Mouse (Mus musculus) hindbrain, embryonic 16.5 days (tissue): ENCODE data around the gene Kif18b. TPM values are rescaled to one million over a fixed set of nuclear protein-coding genes. Genes with fewer than 3 reads are reported as not detected.
A peak's percentile ranks its signal among the peaks of the same experiment; 100 is the strongest.

Experiments used
- ATAC-seq: fragments of 200-750 bp; cut with Nextera tagmentation; 2 replicates; pipeline ENCODE4 v1.8.0; 2017; ENCODE audit warnings: moderate TSS enrichment, moderate library complexity
- H3K27ac ChIP-seq: fragments of 300-500 bp; sonication (generic); 2 replicates; pipeline ENCODE4 v1.5.1; 2014; ENCODE audit warnings: low read depth, mild to moderate bottlenecking, control low read depth, low read length, moderate library complexity
- H3K27me3 ChIP-seq: fragments of 300-500 bp; sonication (generic); replicated peaks from 2 replicates; pipeline ENCODE4 v1.6.1; 2014; ENCODE audit warnings: low read length; ENCODE audit not compliant: control insufficient read depth, insufficient read depth
- H3K36me3 ChIP-seq: fragments of 300-500 bp; sonication (generic); 2 replicates; pipeline ENCODE4 v1.6.1; 2014; ENCODE audit warnings: mild to moderate bottlenecking, low read length, moderate library complexity, mixed read lengths; ENCODE audit not compliant: control insufficient read depth, insufficient read depth
- H3K4me1 ChIP-seq: fragments of 300-500 bp; sonication (generic); 2 replicates; pipeline ENCODE4 v1.6.1; 2014; ENCODE audit warnings: low read depth, low read length; ENCODE audit not compliant: control insufficient read depth, insufficient read depth
- H3K4me2 ChIP-seq: fragments of 300-500 bp; sonication (generic); 2 replicates; pipeline ENCODE4 v1.6.1; 2014; ENCODE audit warnings: mild to moderate bottlenecking, low read length, control low read depth, moderate library complexity
- H3K4me3 ChIP-seq: fragments of 300-500 bp; sonication (generic); 2 replicates; pipeline ENCODE4 v1.5.1; 2014; ENCODE audit warnings: mild to moderate bottlenecking, low read length, control low read depth, moderate library complexity
- H3K9ac ChIP-seq: fragments of 300-500 bp; sonication (generic); 2 replicates; pipeline ENCODE4 v1.6.1; 2014; ENCODE audit warnings: low read depth, mild to moderate bottlenecking, control low read depth, low read length, moderate library complexity
- H3K9me3 ChIP-seq: fragments of 300-500 bp; sonication (generic); 2 replicates; pipeline ENCODE4 v1.6.1; 2014; ENCODE audit warnings: mild to moderate bottlenecking, low read length, moderate library complexity; ENCODE audit not compliant: control insufficient read depth
- WGBS: fragments of 180-500 bp; shearing (Covaris S2); extraction: QIAGEN DNeasy Blood & Tissue Kit; methylation state at CpG from one replicate; pipeline ENCODE4 v1.1.7; 2014; 5-methylcytosine and 5-hydroxymethylcytosine counted together
- polyA plus RNA-seq: library from polyadenylated mRNA; unstranded; fragments of >200 nt; fragmentation: Nextera tagmentation; extraction: Ambion mirVana; gene quantifications from 2 replicates; pipeline ENCODE4 v1.2.1, GENCODE M21; 2015

Kif18b gene
- polyA plus RNA-seq, 1 experiment from 2014 or later = 2.0 TPM

DNA sequence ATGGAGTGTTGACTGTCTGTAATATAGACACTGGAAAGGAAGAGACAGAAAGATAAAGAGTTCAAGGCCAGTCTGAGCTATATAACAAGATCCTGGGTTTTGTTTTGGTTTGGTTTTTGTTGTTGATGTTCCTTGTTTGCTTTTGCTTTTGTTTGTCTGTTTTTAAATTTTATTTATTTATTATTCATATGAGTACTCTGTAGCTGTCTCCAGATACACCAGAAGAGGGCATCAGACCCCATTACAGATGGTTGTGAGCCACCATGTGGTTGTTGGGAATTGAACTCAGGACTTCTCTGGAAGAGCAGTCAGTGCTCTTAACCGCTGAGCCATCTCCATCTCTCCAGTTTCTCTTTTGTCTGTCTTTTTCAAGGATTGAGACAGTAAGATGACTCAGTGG is 33.9 kb upstream of the Kif18b start:
- H3K27ac ChIP-seq = no peak overlapping the region
- ATAC-seq = no peak
- no peak overlapping the region for H3K4me3 ChIP-seq
- peaks cover 16% of the 10 kb centered on the region for H3K4me1 ChIP-seq
- H3K27me3 ChIP-seq = peaks cover 4% of the 10 kb centered on the region; the same call in 1 of the 2 replicates
- H3K4me2 ChIP-seq = no peak overlapping the region
- WGBS = 84% methylated on average over 1 of the region's 1 CpGs
- H3K9me3 ChIP-seq = no peaks in the 10 kb centered on the region
- no peaks in the 10 kb centered on the region for H3K36me3 ChIP-seq
- H3K9ac ChIP-seq = no peak overlapping the region

DNA sequence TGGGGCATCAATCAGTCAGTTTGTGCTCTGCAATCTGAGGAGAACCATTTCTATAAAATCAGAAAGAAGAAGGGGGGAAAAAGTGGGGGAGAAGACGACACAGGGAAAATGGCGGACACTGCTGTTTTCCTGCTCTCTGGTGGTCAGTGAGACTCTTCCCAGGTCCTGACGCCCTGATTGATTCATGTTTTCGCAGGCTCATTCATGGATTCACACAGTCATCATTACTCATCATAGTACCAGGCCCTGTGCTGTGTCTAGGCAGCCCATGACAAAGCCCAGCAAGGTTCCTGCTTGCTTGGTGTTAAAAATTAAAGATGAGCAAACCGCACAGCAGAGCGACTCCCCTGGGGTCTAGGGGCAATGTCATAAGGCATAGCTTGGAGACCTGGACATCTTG is 33.5 kb upstream of the Kif18b start:
- WGBS = 67% methylated on average over 6 of the region's 6 CpGs

GRCm38 (mm10) chr11:102957692-102958091 is 32.8 kb upstream of the Kif18b start:
- no peaks in the 10 kb centered on the region for H3K9me3 ChIP-seq
- H3K27ac ChIP-seq = no peak overlapping the region
- no peaks in the 10 kb centered on the region for H3K36me3 ChIP-seq
- H3K4me1 ChIP-seq = peaks cover 5% of the 10 kb centered on the region
- 63% methylated on average over 7 of the region's 8 CpGs for WGBS
- H3K4me2 ChIP-seq = no peak overlapping the region
- H3K4me3 ChIP-seq = no peak overlapping the region
- no peak for ATAC-seq
- peak overlapping the region; percentile 22; the same call in 1 of the 2 replicates for H3K9ac ChIP-seq
- H3K27me3 ChIP-seq = peaks cover 4% of the 10 kb centered on the region; the same call in 1 of the 2 replicates

More for the DNA sequence above, 33.5 kb upstream of the Kif18b start:
- H3K27me3 ChIP-seq = peaks cover 4% of the 10 kb centered on the region; the same call in 1 of the 2 replicates
- H3K4me1 ChIP-seq = peaks cover 12% of the 10 kb centered on the region
- H3K9me3 ChIP-seq = no peaks in the 10 kb centered on the region
- no peak overlapping the region for H3K27ac ChIP-seq
- no peak overlapping the region for H3K4me3 ChIP-seq
- no peak overlapping the region for H3K4me2 ChIP-seq
- no peaks in the 10 kb centered on the region for H3K36me3 ChIP-seq
- ATAC-seq = no peak
- no peak overlapping the region for H3K9ac ChIP-seq

- WGBS = 42% methylated on average over 16 of the region's 16 CpGs
- H3K4me3 ChIP-seq = no peak overlapping the region
- H3K9me3 ChIP-seq = no peaks in the 10 kb centered on the region
- peaks cover 5% of the 10 kb centered on the region for H3K4me1 ChIP-seq
- ATAC-seq = peak; percentile 30; the same call in 1 of the 2 replicates
- no peak overlapping the region for H3K4me2 ChIP-seq
- H3K27ac ChIP-seq = no peak overlapping the region
- H3K9ac ChIP-seq = no peak overlapping the region
- peaks cover 4% of the 10 kb centered on the region; the same call in 1 of the 2 replicates for H3K27me3 ChIP-seq
- no peaks in the 10 kb centered on the region for H3K36me3 ChIP-seq
Observed at GRCm38 (mm10) chr11:102956962-102957614, 32.2 kb upstream of the Kif18b start.

DNA sequence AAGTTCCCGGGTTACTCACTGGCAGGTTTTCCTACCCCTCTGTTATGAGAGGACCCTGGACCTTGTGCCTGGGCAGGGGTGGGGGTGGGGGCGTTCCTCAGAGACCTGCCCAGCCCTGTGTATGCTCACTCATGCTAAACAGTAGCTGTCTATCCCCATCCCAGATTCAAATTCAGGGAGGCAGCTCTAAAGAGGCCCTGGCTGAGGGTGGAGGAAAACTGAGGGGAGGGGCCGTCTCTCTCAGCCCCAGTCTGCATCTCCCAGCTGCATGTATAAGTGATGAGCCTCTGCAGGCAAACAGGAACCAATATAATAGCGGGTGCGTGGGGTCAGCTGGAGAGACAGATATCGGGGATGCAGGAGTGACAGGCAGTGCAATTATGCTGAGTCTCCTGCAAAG is 28.0 kb upstream of the Kif18b start:
- no peaks in the 10 kb centered on the region for H3K36me3 ChIP-seq
- no peak for ATAC-seq
- H3K4me2 ChIP-seq = no peak overlapping the region
- 14% methylated on average over 6 of the region's 6 CpGs for WGBS
- H3K27me3 ChIP-seq = peaks cover 15% of the 10 kb centered on the region
- no peaks in the 10 kb centered on the region for H3K9me3 ChIP-seq
- H3K4me3 ChIP-seq = no peak overlapping the region
- no peak overlapping the region for H3K27ac ChIP-seq
- H3K4me1 ChIP-seq = peaks cover 14% of the 10 kb centered on the region
- no peak overlapping the region for H3K9ac ChIP-seq

DNA sequence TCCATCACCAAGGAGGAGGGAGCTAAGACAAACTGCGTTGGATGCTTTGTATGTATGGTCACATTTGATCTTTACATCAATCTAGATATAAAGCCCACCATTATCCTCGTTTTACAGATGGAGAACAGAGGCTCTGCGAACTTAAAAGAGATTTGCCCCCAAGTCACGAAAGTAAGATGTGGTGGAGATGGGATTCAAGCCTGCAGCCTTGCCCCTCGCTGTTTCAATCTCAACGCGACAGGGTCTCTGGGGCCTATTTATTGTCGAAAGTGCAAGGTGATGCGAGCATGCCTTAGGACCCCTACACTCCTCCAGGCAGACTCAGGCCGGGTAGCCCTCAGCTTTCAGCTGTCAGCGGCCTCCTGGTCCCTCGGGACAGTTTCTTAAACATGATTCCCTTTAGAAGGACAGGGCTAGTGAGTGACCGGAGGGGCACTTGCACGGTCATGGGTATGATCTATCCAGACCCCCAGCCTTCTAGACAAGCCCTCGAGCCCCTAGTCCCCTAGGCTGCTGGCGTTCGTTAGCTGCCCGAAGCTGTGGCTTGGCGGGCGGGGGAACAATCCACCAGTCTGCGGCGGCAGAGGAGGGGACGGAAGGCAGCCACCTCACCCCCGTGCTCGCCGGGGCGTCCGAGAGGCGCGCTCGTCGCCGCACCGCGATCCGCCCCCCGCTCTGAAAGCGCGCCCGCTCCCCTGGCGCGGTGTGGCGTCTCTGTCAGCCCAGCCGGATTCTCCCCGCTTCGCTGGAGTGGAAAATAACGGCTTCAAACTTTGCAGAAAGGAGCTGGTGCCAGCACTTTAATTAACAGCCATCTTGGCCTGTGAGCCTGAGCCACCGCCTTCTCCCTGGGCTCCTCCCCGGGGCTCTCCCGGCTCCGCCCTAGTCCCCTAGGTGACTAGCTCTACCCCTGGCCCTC is 23.4 kb upstream of the Kif18b start:
- peak overlapping the region; percentile 63 for H3K9ac ChIP-seq
- H3K4me3 ChIP-seq = peak overlapping the region; percentile 47
- H3K9me3 ChIP-seq = no peaks in the 10 kb centered on the region
- 1% methylated on average over 50 of the region's 51 CpGs for WGBS
- peak overlapping the region; percentile 73 for H3K4me2 ChIP-seq
- H3K27me3 ChIP-seq = peaks cover 50% of the 10 kb centered on the region
- ATAC-seq = 0 out of 2 replicates have a peak, but pooled peaks have one; percentile 43
- no peaks in the 10 kb centered on the region for H3K36me3 ChIP-seq
- no peak overlapping the region for H3K27ac ChIP-seq
- H3K4me1 ChIP-seq = peaks cover 24% of the 10 kb centered on the region

- peaks cover 52% of the 10 kb centered on the region for H3K27me3 ChIP-seq
- H3K9me3 ChIP-seq = no peaks in the 10 kb centered on the region
- H3K4me1 ChIP-seq = peaks cover 24% of the 10 kb centered on the region
- no peak overlapping the region for H3K27ac ChIP-seq
- ATAC-seq = no peak; the same call in 1 of the 2 replicates
- peak overlapping the region; percentile 54; the same call in 1 of the 2 replicates for H3K9ac ChIP-seq
- 9% methylated on average over 8 of the region's 8 CpGs for WGBS
- H3K4me3 ChIP-seq = peak overlapping the region; percentile 44
- H3K4me2 ChIP-seq = peak overlapping the region; percentile 58
- no peaks in the 10 kb centered on the region for H3K36me3 ChIP-seq
Observed at GRCm38 (mm10) chr11:102946992-102947343, 22.0 kb upstream of the Kif18b start.

DNA sequence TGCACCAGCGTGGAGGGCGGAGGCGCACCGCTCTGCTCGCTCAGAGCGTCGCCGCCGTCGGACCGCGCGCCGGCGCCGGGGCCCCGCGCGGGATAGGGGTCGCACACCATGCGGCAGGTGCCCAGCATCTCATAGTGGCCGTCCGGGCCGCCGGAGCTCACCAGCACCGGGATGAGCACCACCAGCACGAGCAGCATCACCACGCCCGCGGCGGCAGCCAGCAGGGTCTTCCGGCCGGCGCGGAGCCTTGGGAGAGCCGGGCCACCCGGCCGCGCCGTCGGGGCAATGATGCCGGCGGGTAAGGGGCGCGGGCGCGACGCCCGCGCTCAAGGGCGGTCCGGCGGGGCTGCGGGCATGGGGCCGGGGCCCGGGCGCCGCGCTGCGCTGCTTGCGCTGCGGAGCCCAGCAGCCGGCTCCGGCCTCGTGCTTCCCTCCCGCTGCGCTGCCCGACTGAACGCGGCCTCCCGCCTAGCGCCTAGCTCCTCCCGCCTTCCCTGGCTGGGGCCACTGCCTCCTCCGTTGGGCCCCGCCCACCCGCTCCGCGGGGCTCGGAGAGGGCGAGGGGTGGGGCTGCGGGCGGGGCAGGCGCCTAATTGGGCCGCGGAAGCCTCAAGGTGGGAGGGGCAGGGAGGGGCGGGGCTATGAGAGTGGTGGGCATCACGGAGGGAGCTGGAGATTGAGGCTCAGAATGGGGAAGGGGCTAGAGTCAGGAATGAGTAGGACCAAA is 21.5 kb upstream of the Kif18b start, which contains the start of gene C1ql1:
Gene C1ql1, minus strand, starts transcription at position 424 of the 727 bp plus-strand sequence.
- H3K9me3 ChIP-seq = no peaks in the 10 kb centered on the region
- H3K4me2 ChIP-seq = peak within 1 kb of the TSS; percentile 58
- H3K4me1 ChIP-seq = peaks cover 24% of the 10 kb centered on the region
- ATAC-seq = peak; percentile 64
- peak within 1 kb of the TSS; percentile 44 for H3K4me3 ChIP-seq
- peak within 1 kb of the TSS; percentile 54 for H3K9ac ChIP-seq
- no peak within 1 kb of the TSS for H3K27ac ChIP-seq
- under 1% methylated on average over 50 of the region's 87 CpGs for WGBS
- peaks cover 48% of the 10 kb centered on the region for H3K27me3 ChIP-seq
- no peaks in the 10 kb centered on the region for H3K36me3 ChIP-seq
